Mouse (Mus musculus) G1E-ER4 (cell line): ENCODE results near the gene Clta. TPM values are rescaled to one million over a fixed set of nuclear protein-coding genes. Genes with fewer than 3 reads are reported as not detected.
A peak's percentile ranks its signal among the peaks of the same experiment; 100 is the strongest.

Experiments
- GATA1 ChIP-seq: IDR thresholded peaks from one replicate; pipeline ENCODE4 v1.8.0; 2012; ENCODE audit warnings: low read length, inconsistent platforms
- polyA plus RNA-seq: library from polyadenylated mRNA; stranded (reverse); fragments of >175 nt; gene quantifications from 2 replicates; pipeline ENCODE4 v1.2.3, GENCODE M21; 2012

The Clta gene
- 507 and 529 TPM in 2 replicates for polyA plus RNA-seq

GRCm38 (mm10) chr4:44004126-44004525, at the start of gene Clta:
Gene Clta (plus strand): TSS chr4:44004452.
- peak; percentile 87 for TF ChIP-seq GATA1

- no peak for TF ChIP-seq GATA1
These were observed 46.9 kb upstream of the Clta start, which contains the start of gene Glipr2 for GRCm38 (mm10) chr4:43957292-43957845. Gene Glipr2 (plus strand): TSS chr4:43957401.

- TF ChIP-seq GATA1 = no peak
These were observed 46.3 kb upstream of the Clta start for GRCm38 (mm10) chr4:43957846-43958461.

- no peak for TF ChIP-seq GATA1
These were observed 44.6 kb upstream of the Clta start for GRCm38 (mm10) chr4:43959523-43960179.

GRCm38 (mm10) chr4:43960207-43960606, 44.0 kb upstream of the Clta start:
- no peak for TF ChIP-seq GATA1

GRCm38 (mm10) chr4:43964326-43964833, 39.9 kb upstream of the Clta start:
- TF ChIP-seq GATA1 = peak; percentile 70

GRCm38 (mm10) chr4:43964951-43965684, 39.1 kb upstream of the Clta start:
- TF ChIP-seq GATA1 = no peak

GRCm38 (mm10) chr4:43965856-43966535, 38.3 kb upstream of the Clta start:
- no peak for TF ChIP-seq GATA1

GRCm38 (mm10) chr4:43968650-43969049, 35.6 kb upstream of the Clta start:
- TF ChIP-seq GATA1 = no peak

GRCm38 (mm10) chr4:43969373-43969772, 34.9 kb upstream of the Clta start:
- TF ChIP-seq GATA1 = no peak

- TF ChIP-seq GATA1 = no peak
These were observed 33.6 kb upstream of the Clta start for GRCm38 (mm10) chr4:43970393-43971330.

- no peak for TF ChIP-seq GATA1
These were observed 32.6 kb upstream of the Clta start for GRCm38 (mm10) chr4:43971541-43972136.

GRCm38 (mm10) chr4:43972137-43972591, 32.1 kb upstream of the Clta start:
- no peak for TF ChIP-seq GATA1

- no peak for TF ChIP-seq GATA1
These were observed 30.7 kb upstream of the Clta start for GRCm38 (mm10) chr4:43973526-43973981.
